Mouse (Mus musculus) mature B cell (primary cell): ENCODE measurements around the gene Sat2.
"Not testable (repeated sequence)": the region's sequence is repeated elsewhere in the genome, so short reads cannot be mapped to it uniquely, and the experiment has no call there.

Experiments
- in situ Hi-C: fragments of 300-500 bp; cut with MboI; formaldehyde crosslinking; loops from 2 replicates; pipeline ENCODE4 v1.14.3; 2019

Gene Sat2

GRCm38 (mm10) chr11:69600098-69600497, 21.7 kb upstream of the Sat2 start:
- in situ Hi-C loops: no loop called here

- in situ Hi-C loops: no loop called here
These were observed 20.1 kb upstream of the Sat2 start for GRCm38 (mm10) chr11:69601768-69602167.

GRCm38 (mm10) chr11:69603516-69603915, 18.3 kb upstream of the Sat2 start:
- in situ Hi-C loops: no loop called here

GRCm38 (mm10) chr11:69604347-69604746, 17.5 kb upstream of the Sat2 start:
- in situ Hi-C loops: no loop called here

DNA sequence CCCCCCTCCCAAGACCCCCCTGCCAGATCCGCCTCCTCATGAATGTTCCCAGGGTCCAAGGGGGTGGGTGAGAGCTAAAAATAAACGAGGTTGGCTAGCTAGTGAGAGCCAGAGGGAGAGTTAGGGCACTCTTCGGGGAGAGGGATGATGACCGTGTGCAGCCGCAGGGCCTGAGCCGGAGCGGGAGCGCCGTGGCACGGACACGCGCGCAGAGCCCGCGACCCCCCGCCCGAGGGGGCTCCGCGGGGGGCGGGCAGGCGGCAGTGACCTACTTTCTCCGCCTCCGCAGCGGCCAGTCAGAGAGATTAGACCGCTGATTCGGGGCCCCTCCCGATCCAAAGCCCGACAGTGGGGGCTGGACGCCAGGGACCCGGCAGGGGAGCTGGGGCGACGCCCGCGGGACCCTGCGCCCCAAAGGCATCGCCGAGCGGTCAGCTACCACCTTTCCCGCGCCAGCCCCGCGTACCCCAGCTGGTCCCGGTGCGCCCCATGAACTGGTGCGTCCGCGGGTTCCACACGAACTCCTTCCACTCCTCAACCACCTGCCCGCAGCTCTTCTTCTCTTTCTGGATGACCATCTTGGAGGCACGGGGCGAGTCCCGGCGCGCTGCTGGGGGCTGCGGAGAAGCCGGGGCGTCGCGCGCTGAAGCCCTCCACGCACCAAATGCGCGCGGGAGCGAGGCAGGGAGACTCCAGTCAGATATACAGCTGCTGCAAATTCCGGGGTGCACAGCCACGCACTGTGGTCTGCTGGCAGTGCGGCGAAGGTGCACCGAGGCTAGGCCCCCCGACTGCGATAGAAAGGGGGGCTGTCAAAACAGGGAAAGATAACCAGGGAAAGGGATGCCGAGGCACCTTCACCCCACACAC, 16.8 kb upstream of the Sat2 start:
- in situ Hi-C loops: no loop called here

GRCm38 (mm10) chr11:69605726-69606490, 15.9 kb upstream of the Sat2 start, which contains the start of gene Atp1b2:
Gene Atp1b2 (minus strand): TSS chr11:69605942.
- in situ Hi-C loops: no loop called here

DNA sequence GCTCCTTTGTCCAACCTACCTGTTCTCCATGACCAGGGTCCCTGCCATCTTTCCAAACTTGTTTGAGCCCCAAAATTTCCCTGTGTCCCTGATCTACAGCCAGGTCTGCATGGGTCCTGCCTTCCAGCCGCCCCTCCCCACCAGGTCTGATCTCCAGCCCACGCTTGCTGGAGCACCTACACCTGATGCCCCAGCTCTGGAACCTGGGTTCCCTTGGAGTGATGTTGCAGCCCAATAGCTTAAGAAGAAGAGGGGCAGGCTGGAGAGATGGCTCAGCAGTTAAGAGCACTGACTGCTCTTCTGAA, 15.4 kb upstream of the Sat2 start:
- in situ Hi-C loops: no loop called here

GRCm38 (mm10) chr11:69606832-69607231, 15.0 kb upstream of the Sat2 start:
- in situ Hi-C loops: no loop called here

GRCm38 (mm10) chr11:69608525-69608924, 13.3 kb upstream of the Sat2 start:
- in situ Hi-C loops: no loop called here

DNA sequence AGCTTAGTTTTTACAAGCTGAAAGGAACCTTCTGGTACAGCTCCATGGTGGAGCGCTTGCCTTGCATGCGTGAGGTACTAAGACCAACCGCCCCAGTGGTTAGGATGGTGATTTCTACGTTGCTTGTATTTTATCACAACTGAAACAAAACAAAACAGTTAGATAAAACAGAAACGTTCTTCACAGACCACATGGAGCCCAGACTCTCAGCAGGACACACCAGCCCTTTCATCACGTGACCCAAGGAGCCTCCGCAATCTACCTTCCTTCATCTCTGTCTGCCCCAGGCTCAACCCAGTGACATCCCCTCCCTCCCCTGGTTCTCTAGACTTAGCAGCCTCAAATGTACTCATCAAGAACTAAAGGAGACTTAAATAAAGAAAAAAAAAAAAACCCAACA, 12.4 kb upstream of the Sat2 start:
- in situ Hi-C loops: no loop called here

DNA sequence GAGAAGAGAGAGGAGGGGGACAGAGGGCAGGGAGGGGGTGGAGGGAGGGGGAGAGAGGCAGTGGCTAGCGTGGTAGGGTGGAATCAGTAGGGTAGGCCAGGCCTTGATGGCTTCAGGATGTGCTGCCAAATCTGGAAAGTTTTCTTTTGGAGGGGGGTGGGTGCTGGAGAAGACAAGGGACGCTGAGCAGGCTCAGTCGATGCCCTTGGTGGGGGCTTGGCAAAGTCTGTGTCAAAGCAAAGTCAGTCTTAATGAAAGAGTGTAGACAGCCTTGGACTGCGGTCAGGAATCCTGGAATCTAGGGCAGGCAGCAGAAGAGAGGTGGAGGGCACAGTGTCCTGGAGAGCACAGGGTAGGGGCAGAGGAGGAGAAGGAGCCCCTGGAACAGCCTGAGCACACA, 10.9 kb upstream of the Sat2 start:
- in situ Hi-C loops: no loop called here

GRCm38 (mm10) chr11:69613553-69614256, 8.1 kb upstream of the Sat2 start:
- in situ Hi-C loops: no loop called here

- in situ Hi-C loops: not testable (repeated sequence)
These were observed 7.6 kb upstream of the Sat2 start for GRCm38 (mm10) chr11:69614257-69614588.

DNA sequence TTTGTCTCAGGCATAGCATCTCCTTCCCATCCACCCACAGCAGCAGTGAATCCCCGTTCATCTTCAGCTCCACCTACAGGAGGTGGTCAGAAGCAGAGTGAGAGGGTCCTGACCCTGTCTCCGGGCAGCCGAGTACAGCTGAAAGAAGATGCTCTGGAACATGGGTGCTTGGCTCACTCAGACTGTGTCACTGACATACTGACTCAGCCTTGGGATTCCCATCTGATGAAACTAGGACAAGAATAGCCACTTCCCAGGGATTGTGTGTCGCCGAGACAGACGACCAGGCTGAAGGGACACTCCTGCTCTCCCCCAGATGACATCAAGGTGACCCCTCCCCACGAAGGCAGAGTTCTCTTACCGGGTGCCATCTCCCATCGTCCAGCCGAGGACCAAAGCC, 5.0 kb upstream of the Sat2 start:
- in situ Hi-C loops: no loop called here

GRCm38 (mm10) chr11:69617805-69618204, 4.0 kb upstream of the Sat2 start, which contains the start of gene Shbg:
Gene Shbg (minus strand): TSS chr11:69617905.
- in situ Hi-C loops: no loop called here

GRCm38 (mm10) chr11:69620394-69621081, 1.3 kb upstream of the Sat2 start:
- in situ Hi-C loops: no loop called here

- in situ Hi-C loops: no loop called here
These were observed 582 bp downstream of the Sat2 start for GRCm38 (mm10) chr11:69622406-69622805.

- in situ Hi-C loops: no loop called here
These were observed 1.2 kb downstream of the Sat2 start for GRCm38 (mm10) chr11:69623006-69623405.

DNA sequence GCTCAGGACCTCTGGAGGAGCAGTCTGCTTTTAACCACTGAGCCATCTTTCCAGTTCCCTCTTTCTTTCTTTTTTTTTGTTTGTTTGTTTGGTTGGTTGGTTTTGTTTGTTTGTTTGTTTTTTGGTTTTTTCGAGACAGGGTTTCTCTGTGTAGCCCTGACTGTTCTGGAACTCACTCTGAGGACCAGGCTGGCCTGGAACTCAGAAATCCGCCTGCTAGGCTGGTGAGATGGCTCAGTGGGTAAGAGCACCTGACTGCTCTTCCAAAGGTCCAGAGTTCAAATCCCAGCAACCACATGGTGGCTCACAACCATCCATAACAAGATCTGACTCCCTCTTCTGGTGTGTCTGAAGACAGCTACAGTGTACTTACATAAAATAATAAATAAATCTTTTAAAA, 2.5 kb downstream of the Sat2 start:
- in situ Hi-C loops: not testable (repeated sequence)

- in situ Hi-C loops: no loop called here
These were observed 6.5 kb downstream of the Sat2 start for GRCm38 (mm10) chr11:69628286-69628685.

GRCm38 (mm10) chr11:69629802-69630201, 8.0 kb downstream of the Sat2 start:
- in situ Hi-C loops: no loop called here
